Mouse (Mus musculus): Measurements from ENCODE around the gene Zbtb48. TPM values are rescaled to one million over a fixed set of nuclear protein-coding genes. Genes with fewer than 3 reads are reported as not detected.
"Not testable (repeated sequence)": the region's sequence is repeated elsewhere in the genome, so short reads cannot be mapped to it uniquely, and the experiment has no call there.

Zbtb48 gene
- polyA plus RNA-seq, 1 experiment from 2014 or later, result 10.6 TPM

DNA sequence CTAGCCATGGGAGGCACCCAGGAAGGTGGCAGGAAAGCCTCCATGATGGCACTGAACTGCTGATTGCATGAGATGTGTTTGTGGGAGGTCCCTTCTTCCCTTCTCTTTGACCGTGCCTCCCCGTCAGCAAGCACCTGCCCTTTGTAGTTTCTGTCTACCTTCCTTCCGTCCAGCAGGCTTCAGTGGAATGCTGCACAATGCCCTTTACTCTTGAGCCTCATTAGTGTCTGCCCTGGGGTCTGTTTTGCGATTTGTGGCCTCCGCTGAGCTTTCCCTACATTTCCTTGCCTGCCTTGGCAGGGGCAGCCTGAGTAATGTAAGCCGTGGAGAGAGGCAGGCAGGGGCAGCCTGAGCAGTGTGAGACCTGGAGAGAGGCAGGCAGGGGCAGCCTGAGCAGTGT lies 17.1 kb upstream of the Zbtb48 start:
- no peaks in the 10 kb centered on the region for H3K9me3 ChIP-seq (replicated peaks)
- no peak overlapping the region for H3K4me3 ChIP-seq
- H3K27me3 ChIP-seq, result no peaks in the 10 kb centered on the region
- no peak overlapping the region for H3K27ac ChIP-seq
- H3K9ac ChIP-seq, result no peak overlapping the region
- WGBS, result 79% methylated on average over 6 of the region's 6 CpGs
- no peak for ATAC-seq (replicated peaks; ENCODE audit: insufficient number of reproducible peaks, insufficient read depth, low FRiP score, low read depth)
- H3K36me3 ChIP-seq, result peaks cover 77% of the 10 kb centered on the region
- H3K4me2 ChIP-seq, result no peak overlapping the region
- peaks cover 11% of the 10 kb centered on the region for H3K4me1 ChIP-seq (replicated peaks)

DNA sequence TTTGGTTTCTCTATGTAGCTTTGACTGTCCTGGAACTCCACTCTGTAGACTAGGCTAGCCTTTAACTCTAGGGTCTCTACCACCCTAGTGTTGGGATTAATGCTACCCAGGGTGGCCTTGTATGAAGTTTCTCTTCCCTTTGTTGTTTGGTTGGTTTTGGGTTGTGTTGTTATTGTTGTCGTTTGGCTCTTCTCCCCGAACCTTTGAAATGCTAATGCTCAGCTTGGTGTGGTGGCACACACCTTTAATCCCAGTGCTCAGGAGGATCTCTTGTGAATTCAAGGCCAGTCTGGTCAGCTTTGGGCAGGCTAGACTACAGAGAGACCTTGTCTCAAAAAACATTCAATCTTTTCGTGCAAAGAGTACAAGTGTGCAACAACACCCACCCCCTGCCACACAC lies 15.7 kb upstream of the Zbtb48 start:
- no peak for ATAC-seq (replicated peaks; ENCODE audit: insufficient number of reproducible peaks, insufficient read depth, low FRiP score, low read depth)
- no peak overlapping the region for H3K4me2 ChIP-seq

DNA sequence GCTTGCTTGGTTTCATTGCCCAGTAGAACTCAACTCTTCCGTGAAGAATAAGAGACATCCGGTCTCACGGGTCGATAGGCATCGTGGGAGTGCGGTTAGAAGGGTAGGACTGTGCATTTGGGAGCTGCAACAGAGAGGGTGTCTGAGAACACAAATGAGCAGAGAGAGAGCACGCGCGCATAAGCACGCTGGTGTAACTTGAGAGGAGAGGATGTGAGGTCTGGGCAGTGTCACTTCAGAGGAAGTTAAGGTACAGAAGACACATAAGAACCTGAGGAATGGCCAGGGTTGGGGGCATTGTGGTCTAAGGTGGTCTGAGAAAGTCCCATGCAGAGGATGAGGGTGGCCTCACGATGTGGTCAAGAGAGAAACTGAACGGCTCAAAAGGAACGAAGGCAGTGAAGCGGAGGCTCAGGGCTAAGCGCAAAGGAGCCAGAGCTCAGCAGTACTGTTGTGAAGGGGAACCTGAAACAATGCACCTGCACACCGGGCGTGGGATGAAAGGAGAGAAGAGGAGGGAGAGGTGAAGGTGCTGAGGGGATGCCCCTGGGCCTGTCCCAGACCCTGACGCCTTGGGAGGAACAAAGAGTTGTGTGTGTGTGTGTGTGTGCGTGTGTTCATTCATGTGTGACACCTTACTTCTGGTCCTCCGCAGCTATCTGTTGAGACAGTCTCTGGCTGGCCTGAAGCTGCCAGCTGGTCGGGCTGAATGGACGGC lies 14.6 kb upstream of the Zbtb48 start:
- 95% methylated on average over 22 of the region's 22 CpGs for WGBS
- Histone ChIP-seq H3K4me2 (no peak overlapping the region), H3K36me3 (peaks cover 55% of the 10 kb centered on the region), H3K9me3 (replicated peaks) (no peaks in the 10 kb centered on the region), H3K27ac (no peak overlapping the region), H3K9ac (no peak overlapping the region), H3K4me3 (no peak overlapping the region), H3K27me3 (no peaks in the 10 kb centered on the region), H3K4me1 (replicated peaks) (peaks cover 18% of the 10 kb centered on the region)
- no peak for ATAC-seq (replicated peaks; ENCODE audit: insufficient number of reproducible peaks, insufficient read depth, low FRiP score, low read depth)

More for the DNA sequence above, 15.7 kb upstream of the Zbtb48 start:
- Histone ChIP-seq H3K4me3 (no peak overlapping the region), H3K36me3 (peaks cover 66% of the 10 kb centered on the region), H3K9ac (no peak overlapping the region), H3K9me3 (replicated peaks) (no peaks in the 10 kb centered on the region), H3K27me3 (no peaks in the 10 kb centered on the region), H3K4me1 (replicated peaks) (peaks cover 17% of the 10 kb centered on the region), H3K27ac (no peak overlapping the region)
- WGBS, result 91% methylated on average over 3 of the region's 3 CpGs

DNA sequence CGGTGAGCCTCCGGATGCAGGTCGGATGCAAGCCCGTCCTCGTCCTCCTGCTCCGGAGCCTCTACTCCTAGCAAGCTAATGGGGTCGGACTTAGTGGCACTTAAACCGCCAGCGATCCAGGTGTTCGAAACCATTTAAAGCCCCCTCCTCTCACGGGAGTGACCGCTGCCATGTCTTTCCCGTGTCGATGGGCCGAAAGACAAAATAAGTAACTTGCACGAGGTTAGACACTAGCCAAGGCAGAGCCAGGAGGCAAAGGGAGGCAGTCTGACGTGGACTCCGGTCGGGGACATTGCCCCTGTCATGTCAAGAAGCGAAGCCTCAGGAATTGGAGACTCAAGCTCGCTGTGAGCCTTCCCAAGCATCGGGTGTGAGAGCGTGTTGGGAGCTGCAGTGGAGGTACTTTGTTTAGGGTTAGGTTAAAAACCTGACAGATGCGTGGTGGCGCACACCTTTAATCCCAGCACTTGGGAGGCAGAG lies 12.4 kb upstream of the Zbtb48 start:
- Histone ChIP-seq H3K4me1 (replicated peaks) (peaks cover 18% of the 10 kb centered on the region), H3K4me3 (peak overlapping the region; percentile 99), H3K36me3 (peaks cover 38% of the 10 kb centered on the region), H3K4me2 (peak overlapping the region; percentile 96), H3K27me3 (no peaks in the 10 kb centered on the region), H3K9ac (peak overlapping the region; percentile 92), H3K9me3 (replicated peaks) (no peaks in the 10 kb centered on the region), H3K27ac (no peak overlapping the region)
- WGBS, result 2% methylated on average over 25 of the region's 25 CpGs
- no peak for ATAC-seq (replicated peaks; ENCODE audit: insufficient number of reproducible peaks, insufficient read depth, low FRiP score, low read depth)

DNA sequence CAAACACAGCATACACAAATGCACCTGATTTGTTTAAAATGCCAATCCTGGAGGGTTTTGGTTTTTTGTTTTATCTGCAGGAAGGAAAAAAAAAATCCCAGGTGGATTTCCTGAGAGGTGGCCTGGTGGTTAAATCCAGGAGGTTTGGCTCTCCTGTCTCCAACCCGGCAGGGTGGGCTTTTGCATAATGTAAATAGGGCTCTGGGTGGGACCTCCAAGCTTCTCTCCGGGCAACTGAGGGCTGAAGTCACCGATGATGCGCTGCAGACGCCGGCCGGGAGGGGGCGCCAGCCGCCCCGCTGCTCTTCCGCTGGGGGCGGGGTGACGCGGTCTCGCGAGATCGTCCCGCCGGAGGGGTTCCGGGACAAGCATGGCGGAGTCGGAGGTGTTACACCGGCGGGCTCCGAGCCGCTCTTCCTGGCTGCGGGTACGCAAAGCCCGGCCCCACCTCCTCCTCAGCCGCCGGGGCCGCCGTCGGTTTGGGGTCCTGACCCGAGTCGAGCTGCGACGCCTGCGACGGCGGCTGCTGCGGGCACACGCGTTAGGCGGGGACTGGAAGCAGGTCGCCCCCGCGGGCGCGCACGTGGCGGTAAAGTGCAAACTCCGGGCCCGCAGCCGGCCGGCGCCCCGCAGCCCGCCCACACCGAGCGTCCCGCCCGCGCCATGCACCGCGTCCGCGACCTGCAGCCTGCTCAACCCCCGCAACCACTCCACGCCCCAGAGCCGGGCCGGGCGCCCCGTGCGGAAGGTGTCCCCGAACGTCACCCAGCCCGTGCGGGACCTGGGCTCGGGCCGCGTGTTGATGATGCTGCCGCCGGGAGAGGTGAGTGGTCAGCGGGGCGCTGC lies 11.7 kb upstream of the Zbtb48 start, which contains the start of gene Nol9:
TSS of gene Nol9 (plus strand) at position 337 of the 846 bp plus-strand sequence.
- peaks cover 18% of the 10 kb centered on the region for H3K4me1 ChIP-seq (replicated peaks)
- H3K27me3 ChIP-seq, result no peaks in the 10 kb centered on the region
- no peaks in the 10 kb centered on the region for H3K9me3 ChIP-seq (replicated peaks)
- H3K4me2 ChIP-seq, result peak within 1 kb of the TSS; percentile 96
- under 1% methylated on average over 85 of the region's 86 CpGs for WGBS
- H3K36me3 ChIP-seq, result peaks cover 33% of the 10 kb centered on the region
- peak; percentile 86 for ATAC-seq (replicated peaks; ENCODE audit: insufficient number of reproducible peaks, insufficient read depth, low FRiP score, low read depth)
- H3K4me3 ChIP-seq, result peak within 1 kb of the TSS; percentile 99
- H3K9ac ChIP-seq, result peak within 1 kb of the TSS; percentile 92
- peak within 1 kb of the TSS; percentile 51; the same call in 1 of the 2 replicates for H3K27ac ChIP-seq

DNA sequence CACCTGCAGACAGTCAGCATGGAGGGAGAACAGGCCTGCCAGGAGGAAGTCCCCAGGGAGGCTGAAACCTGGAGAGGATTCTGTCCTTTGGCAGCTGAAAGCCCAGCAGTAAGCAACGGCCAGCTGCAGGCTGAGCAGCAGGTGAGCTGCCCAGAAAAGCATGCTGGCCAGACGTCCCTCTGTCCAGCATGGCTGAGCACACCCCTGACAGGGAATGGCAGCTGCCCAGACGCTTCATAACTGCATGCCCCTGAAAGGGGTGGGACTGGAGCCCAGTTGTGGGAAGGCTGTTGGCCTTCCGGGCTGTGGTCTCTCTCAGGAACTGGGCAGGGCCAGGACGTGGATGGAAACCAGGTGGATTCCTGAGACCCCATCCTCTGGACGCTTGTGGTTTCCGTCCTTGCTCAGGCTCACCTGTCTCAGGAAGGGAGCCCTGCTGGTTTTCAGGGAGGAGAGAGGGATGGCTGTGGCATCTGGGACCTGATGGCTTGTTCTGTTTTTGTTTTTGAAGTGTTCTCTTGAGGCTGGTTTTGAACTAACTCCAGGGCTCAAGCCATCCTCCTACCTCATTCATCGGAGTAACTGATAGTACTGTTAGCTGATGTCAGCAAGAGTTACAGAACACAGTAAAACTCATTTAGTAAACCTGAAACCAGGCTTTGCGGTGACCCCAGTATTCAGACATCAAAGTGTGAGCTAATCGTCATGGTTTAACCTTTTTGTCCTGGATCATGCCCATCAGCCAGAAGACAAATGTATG lies 10.9 kb upstream of the Zbtb48 start, which contains the start of gene Tas1r1:
TSS of gene Tas1r1 (minus strand) at position 344 of the 760 bp plus-strand sequence.
- Histone ChIP-seq H3K4me3 (peak within 1 kb of the TSS; percentile 99), H3K27me3 (no peaks in the 10 kb centered on the region), H3K4me1 (replicated peaks) (peaks cover 18% of the 10 kb centered on the region), H3K4me2 (peak within 1 kb of the TSS; percentile 96), H3K27ac (peak within 1 kb of the TSS; percentile 51; the same call in 1 of the 2 replicates), H3K9ac (peak within 1 kb of the TSS; percentile 92), H3K36me3 (peaks cover 25% of the 10 kb centered on the region), H3K9me3 (replicated peaks) (no peaks in the 10 kb centered on the region)
- no peak for ATAC-seq (replicated peaks; ENCODE audit: insufficient number of reproducible peaks, insufficient read depth, low FRiP score, low read depth)
- WGBS, result 38% methylated on average over 10 of the region's 10 CpGs

DNA sequence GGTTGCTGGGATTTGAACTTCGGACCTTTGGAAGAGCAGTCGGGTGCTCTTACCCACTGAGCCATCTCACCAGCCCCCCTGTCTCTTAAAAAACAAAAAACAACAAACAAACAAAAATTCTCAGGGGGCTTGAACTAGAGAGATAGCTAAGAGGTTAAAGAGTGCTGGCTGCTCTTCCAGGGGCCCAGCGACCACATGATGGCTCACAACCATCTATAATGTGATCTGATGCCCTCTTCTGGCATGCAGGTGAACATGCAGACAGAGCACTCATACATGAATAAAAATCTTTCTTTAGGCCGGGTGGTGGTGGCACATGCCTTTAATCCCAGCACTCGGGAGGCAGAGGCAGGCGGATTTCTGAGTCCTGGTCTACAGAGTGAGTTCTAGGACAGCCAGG lies 9.0 kb upstream of the Zbtb48 start:
- H3K9ac ChIP-seq; H3K9me3 ChIP-seq (replicated peaks); H3K27ac ChIP-seq; H3K4me2 ChIP-seq; H3K36me3 ChIP-seq; ATAC-seq (replicated peaks; ENCODE audit: insufficient number of reproducible peaks, insufficient read depth, low FRiP score, low read depth); H3K4me3 ChIP-seq: not testable (repeated sequence)
- Histone ChIP-seq H3K4me1 (replicated peaks) (peaks cover 18% of the 10 kb centered on the region), H3K27me3 (peaks cover 12% of the 10 kb centered on the region; the same call in 1 of the 2 replicates)
- WGBS, result 89% methylated on average over 6 of the region's 6 CpGs

DNA sequence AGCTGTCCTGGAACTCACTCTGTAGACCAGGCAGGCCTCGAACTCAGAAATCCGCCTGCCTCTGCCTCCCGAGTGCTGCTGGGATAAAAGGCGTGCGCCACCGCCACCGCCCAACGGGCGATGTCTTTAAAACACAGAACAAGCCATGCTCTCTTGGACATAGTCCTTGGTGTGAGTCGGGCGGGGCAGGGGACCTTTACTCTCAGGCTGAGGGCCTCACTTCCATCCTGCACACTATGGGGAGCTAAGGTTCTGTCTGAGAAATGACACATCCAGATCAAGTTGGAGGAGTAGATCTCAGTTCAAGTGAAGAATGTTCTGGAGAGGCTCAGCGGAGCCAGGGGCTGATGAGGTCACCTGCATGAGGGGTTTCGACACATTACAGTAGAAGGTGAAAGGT lies 5.5 kb upstream of the Zbtb48 start:
- Histone ChIP-seq H3K4me1 (replicated peaks) (peaks cover 10% of the 10 kb centered on the region), H3K36me3 (no peaks in the 10 kb centered on the region), H3K4me2 (no peak overlapping the region), H3K27me3 (peaks cover 12% of the 10 kb centered on the region; the same call in 1 of the 2 replicates), H3K27ac (no peak overlapping the region), H3K9ac (no peak overlapping the region), H3K9me3 (replicated peaks) (no peaks in the 10 kb centered on the region), H3K4me3 (no peak overlapping the region)
- ATAC-seq (replicated peaks; ENCODE audit: insufficient number of reproducible peaks, insufficient read depth, low FRiP score, low read depth), result no peak
- WGBS, result 83% methylated on average over 13 of the region's 13 CpGs

DNA sequence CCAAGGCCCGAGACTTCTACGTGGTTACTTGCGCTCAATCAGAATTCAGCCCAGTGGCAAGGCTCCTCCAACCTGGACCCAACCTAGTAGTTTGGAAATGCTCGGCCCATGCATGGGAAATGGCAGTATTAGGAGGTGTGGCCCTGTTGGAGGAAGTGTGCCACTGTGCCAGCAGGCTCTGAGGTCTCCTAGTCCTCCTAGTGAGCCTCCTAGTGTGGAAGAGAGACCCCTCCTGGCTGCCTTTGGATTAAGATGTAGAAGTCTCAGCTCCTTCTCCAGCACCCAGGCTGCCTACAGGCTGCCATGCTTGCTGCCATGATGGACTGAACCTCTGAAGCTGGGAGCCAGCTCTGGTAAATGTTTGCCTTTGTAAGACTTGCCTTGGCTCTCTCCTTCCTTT lies 2.5 kb upstream of the Zbtb48 start:
- Histone ChIP-seq H3K36me3 (no peaks in the 10 kb centered on the region; the same call in 1 of the 2 replicates), H3K9me3 (replicated peaks) (no peaks in the 10 kb centered on the region), H3K4me2 (no peak overlapping the region), H3K27ac (no peak overlapping the region), H3K4me1 (replicated peaks) (peaks cover 34% of the 10 kb centered on the region), H3K4me3 (no peak overlapping the region), H3K27me3 (peaks cover 12% of the 10 kb centered on the region; the same call in 1 of the 2 replicates), H3K9ac (no peak overlapping the region; the same call in 1 of the 2 replicates)
- WGBS, result 71% methylated on average over 4 of the region's 4 CpGs
- no peak for ATAC-seq (replicated peaks; ENCODE audit: insufficient number of reproducible peaks, insufficient read depth, low FRiP score, low read depth)

DNA sequence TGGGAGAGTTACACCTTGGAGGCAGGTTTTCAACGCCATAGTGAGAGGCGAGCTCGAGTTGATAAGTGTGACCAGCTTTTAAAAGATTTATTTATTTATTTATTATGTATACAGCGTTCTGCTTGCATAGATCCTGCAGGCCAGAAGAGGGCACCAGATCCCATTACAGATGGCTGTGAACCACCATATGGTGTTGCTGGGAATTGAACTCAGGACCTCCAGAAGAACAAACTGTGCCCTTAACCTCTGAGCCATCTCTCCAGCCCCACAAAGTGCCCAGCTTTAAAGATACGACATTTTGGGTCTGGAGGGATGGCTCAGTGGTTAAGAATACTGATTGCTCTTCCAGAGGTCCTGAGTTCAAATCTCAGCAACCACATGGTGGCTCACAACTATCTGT lies 1.6 kb upstream of the Zbtb48 start:
- no peaks in the 10 kb centered on the region for H3K9me3 ChIP-seq (replicated peaks)
- peaks cover 12% of the 10 kb centered on the region; the same call in 1 of the 2 replicates for H3K27me3 ChIP-seq
- ATAC-seq (replicated peaks; ENCODE audit: insufficient number of reproducible peaks, insufficient read depth, low FRiP score, low read depth), result no peak
- H3K9ac ChIP-seq, result no peak overlapping the region
- no peak overlapping the region for H3K4me2 ChIP-seq
- no peak overlapping the region for H3K27ac ChIP-seq
- no peak overlapping the region for H3K4me3 ChIP-seq
- H3K4me1 ChIP-seq (replicated peaks), result peaks cover 42% of the 10 kb centered on the region
- 33% methylated on average over 5 of the region's 5 CpGs for WGBS
- peaks cover 2% of the 10 kb centered on the region; the same call in 1 of the 2 replicates for H3K36me3 ChIP-seq
